Comparison of ENCODE assay signal across 12 mouse cellular contexts in the genomic region with DNA sequence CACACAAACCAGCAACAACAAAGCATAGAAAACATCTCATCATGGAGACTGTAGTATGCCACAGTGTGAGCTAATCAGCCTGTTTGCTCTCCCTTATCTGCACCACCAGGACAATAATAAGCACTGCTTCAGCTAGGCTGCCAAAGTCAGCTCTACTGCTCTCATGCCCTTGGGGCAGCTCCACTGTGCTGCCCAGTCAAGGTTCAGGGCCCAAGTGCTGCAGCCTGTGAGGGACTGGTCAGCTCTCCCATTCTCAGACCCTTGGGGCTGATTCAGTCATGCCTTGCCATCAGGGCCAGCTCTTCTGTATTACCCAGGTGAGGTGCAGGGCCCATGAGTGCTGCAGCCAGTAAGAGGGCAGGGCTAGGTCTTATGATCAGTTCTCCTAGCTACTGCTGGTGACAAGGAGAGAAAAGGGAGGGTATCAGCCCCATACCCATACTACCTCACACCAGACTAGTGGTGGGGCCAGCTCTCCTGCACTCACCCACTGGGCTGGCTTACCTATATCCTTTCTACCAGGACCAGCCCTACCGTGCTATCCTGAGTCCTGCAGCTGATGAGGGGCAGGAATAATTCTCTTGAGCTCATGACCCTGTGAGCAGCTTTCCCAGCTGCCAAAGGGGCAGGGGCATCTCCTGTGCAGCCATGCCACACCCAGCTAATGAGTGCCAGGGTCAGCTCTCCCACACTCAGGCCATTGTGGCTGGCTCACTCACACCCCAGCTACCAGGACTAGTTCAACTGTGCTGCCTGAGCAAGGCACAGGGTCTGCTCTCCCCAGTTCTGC. TPM values are rescaled to one million over a fixed set of nuclear protein-coding genes. Genes with fewer than 3 reads are reported as not detected.
DNase-seq lines count a peak whose midpoint lies in the region; ATAC-seq and TF ChIP-seq lines count a peak whose summit lies in the region.
"Had no signal": no experiment of that assay in that cellular context is flagged by ENCODE, and none has a peak within 500 bp of the region (broad histone marks: within the 10 kb centered on the region; RNA-seq: fewer than 3 reads in every experiment).

No protein-coding gene starts in this region.

- H3K9me3 ChIP-seq in midbrain, embryonic 10.5 days (replicated peaks), result no peaks in the 10 kb centered on the region
- no peaks in the 10 kb centered on the region for H3K9me3 ChIP-seq in midbrain, embryonic 16.5 days (replicated peaks; ENCODE audit: control insufficient read depth, low read length, poor library complexity, severe bottlenecking)
- no peaks in the 10 kb centered on the region for H3K9me3 ChIP-seq in forebrain, embryonic 10.5 days

- no peak for TF ChIP-seq POLR2A in small intestine, adult 2 months (IDR thresholded peaks at IDR 0.05; ENCODE audit: low read depth, low read length)

- H3K4me3 ChIP-seq in midbrain, embryonic 10.5 days, result no peak overlapping the region
- H3K4me3 ChIP-seq in midbrain, embryonic 16.5 days (ENCODE audit: low read depth, low read length), result no peak overlapping the region
- no peak overlapping the region for H3K4me3 ChIP-seq in small intestine, adult 2 months (ENCODE audit: low read depth, low read length)
- H3K4me3 ChIP-seq in forebrain, embryonic 10.5 days, result no peak overlapping the region
- H3K4me3 ChIP-seq: myocyte had no signal

- peaks cover 34% of the 10 kb centered on the region for H3K36me3 ChIP-seq in midbrain, embryonic 10.5 days
- no peaks in the 10 kb centered on the region; the same call in none of the 2 replicates for H3K36me3 ChIP-seq in midbrain, embryonic 16.5 days (ENCODE audit: control insufficient read depth, insufficient read depth, low read length)
- peaks cover 12% of the 10 kb centered on the region for H3K36me3 ChIP-seq in small intestine, adult 2 months (ENCODE audit: control insufficient read depth, insufficient read depth, low read length)
- peaks cover 35% of the 10 kb centered on the region for H3K36me3 ChIP-seq in forebrain, embryonic 10.5 days (replicated peaks)

- H3K27me3 ChIP-seq in midbrain, embryonic 10.5 days (ENCODE audit: low read depth, poor library complexity, severe bottlenecking), result no peaks in the 10 kb centered on the region
- no peaks in the 10 kb centered on the region for H3K27me3 ChIP-seq in midbrain, embryonic 16.5 days (ENCODE audit: control insufficient read depth, insufficient read depth, low read depth, low read length)
- no peaks in the 10 kb centered on the region for H3K27me3 ChIP-seq in small intestine, adult 2 months (ENCODE audit: control insufficient read depth, insufficient read depth, low read length)
- no peaks in the 10 kb centered on the region for H3K27me3 ChIP-seq in forebrain, embryonic 10.5 days (ENCODE audit: poor library complexity, severe bottlenecking)

- 69% methylated on average over 1 of the region's 1 CpGs for WGBS in midbrain, embryonic 10.5 days
- WGBS in midbrain, embryonic 16.5 days, result 83% methylated on average over 1 of the region's 1 CpGs
- 31% methylated on average over 1 of the region's 1 CpGs for WGBS in small intestine, adult 2 months
- WGBS in forebrain, embryonic 10.5 days, result 71% methylated on average over 1 of the region's 1 CpGs

- intact Hi-C loops in heart, postnatal 25 days (cut with DNase I), result no loop called here

- TF ChIP-seq CTCF in small intestine, adult 2 months (IDR thresholded peaks at IDR 0.05; ENCODE audit: extremely low read depth, insufficient read length, insufficient replicate concordance, low read depth, low read length), result no peak

- DNase-seq in heart, adult 18-20 months, result peak; percentile 53 to 68
- DNase-seq in heart, postnatal 25 days (ENCODE audit: low spot score), result no peak
- no peak for DNase-seq in midbrain, embryonic 10.5 days (ENCODE audit: low spot score)
- DNase-seq in heart, postnatal 4 days, result peak; percentile 44
- no peak for DNase-seq in Muller cell, postnatal 12 days (ENCODE audit: inconsistent ontology term)
- DNase-seq in forebrain, embryonic 10.5 days (ENCODE audit: extremely low spot score, low spot score), result no peak
- DNase-seq: embryo, embryonic 11 days had no signal

- no peak for ATAC-seq in midbrain, embryonic 16.5 days
- ATAC-seq: CD4-positive, CD25-positive, alpha-beta regulatory T cell, adult 4 months; forebrain, embryonic 14.5 days had no signal

- no peak overlapping the region for H3K4me2 ChIP-seq in midbrain, embryonic 16.5 days (ENCODE audit: low read length)

- H3K27ac ChIP-seq in midbrain, embryonic 10.5 days (replicated peaks), result 0 out of 2 replicates have a peak overlapping the region, but pooled peaks have one; percentile 3
- no peak overlapping the region for H3K27ac ChIP-seq in midbrain, embryonic 16.5 days (ENCODE audit: low read length)
- H3K27ac ChIP-seq in small intestine, adult 2 months (ENCODE audit: insufficient read depth, low read depth, low read length), result peak overlapping the region; percentile 85
- H3K27ac ChIP-seq in forebrain, embryonic 10.5 days, result no peak overlapping the region

- no peak overlapping the region for H3K9ac ChIP-seq in midbrain, embryonic 16.5 days (ENCODE audit: low read depth, low read length)

- H3K4me1 ChIP-seq in midbrain, embryonic 10.5 days, result peaks cover 13% of the 10 kb centered on the region
- 0 out of 2 replicates have a peak, but pooled peaks cover 3% of the 10 kb centered on the region for H3K4me1 ChIP-seq in midbrain, embryonic 16.5 days (ENCODE audit: control insufficient read depth, insufficient read depth, low read length)
- peaks cover 38% of the 10 kb centered on the region for H3K4me1 ChIP-seq in small intestine, adult 2 months (ENCODE audit: control insufficient read depth, insufficient read depth, insufficient read length, low read length)
- H3K4me1 ChIP-seq in forebrain, embryonic 10.5 days, result no peaks in the 10 kb centered on the region

RNA-seq across cellular contexts. Expression of a gene that starts 18.2 kb away (rescaled TPM):
- 100 to 1,000 TPM; 163 to 170 TPM for total RNA-seq in heart, adult 18-20 months (2021)
- total RNA-seq in heart, postnatal 25 days (2021), result 100 to 1,000 TPM; 127 to 163 TPM
- polyA plus RNA-seq in midbrain, embryonic 10.5 days (2016; fragmentation: Nextera tagmentation; extraction: Ambion mirVana), result 25.8 and 31.2 TPM in 2 replicates
- polyA plus RNA-seq in midbrain, embryonic 16.5 days (2015; fragmentation: Nextera tagmentation; extraction: Ambion mirVana), result 93.0 and 95.4 TPM in 2 replicates
- 10 to 100 TPM; 77.8 to 78.7 TPM for total RNA-seq in heart, postnatal 4 days (2021)
- 15.2 and 52.6 TPM in 2 replicates for polyA plus RNA-seq in small intestine, adult 2 months (2012; rRNA removed)
- 31.8 and 35.4 TPM in 2 replicates for polyA plus RNA-seq in forebrain, embryonic 10.5 days (2016; fragmentation: Nextera tagmentation; extraction: Ambion mirVana)

Comparison
In these comparisons a context has a peak if more than half of its experiments do, and no peak if none do; other contexts are left out.
1. DNase-seq: peak in heart, adult 18-20 months (2 of 2) and heart, postnatal 4 days (single experiment); none in heart, postnatal 25 days (single experiment), midbrain, embryonic 10.5 days (single experiment), Muller cell, postnatal 12 days (single experiment) and forebrain, embryonic 10.5 days (single experiment).
2. H3K27ac ChIP-seq: peak in midbrain, embryonic 10.5 days (single experiment) and small intestine, adult 2 months (single experiment); none in midbrain, embryonic 16.5 days (single experiment) and forebrain, embryonic 10.5 days (single experiment).